Mouse (Mus musculus): ENCODE measurements around the gene Nlk.
"Not testable (repeated sequence)": the region's sequence is repeated elsewhere in the genome, so short reads cannot be mapped to it uniquely, and the experiment has no call there.

Gene Nlk

GRCm38 (mm10) chr11:78544449-78545111, 152.6 kb downstream of the Nlk start:
- DNase-seq, result no peak

GRCm38 (mm10) chr11:78540358-78540757, 156.8 kb downstream of the Nlk start:
- peak in 1 of 2 experiments; percentile 45 for DNase-seq

- no peak for DNase-seq
Measured at GRCm38 (mm10) chr11:78536690-78537084, 160.5 kb downstream of the Nlk start.

GRCm38 (mm10) chr11:78536080-78536689, 161.0 kb downstream of the Nlk start, which contains the start of the genes Tnfaip1 and Ift20:
Tnfaip1 (minus strand) TSS chr11:78536332.
Ift20 (plus strand) TSS chr11:78536361.
- DNase-seq, result peak; percentile 99 to 100

- peak; percentile 57 to 83 for DNase-seq
Measured at GRCm38 (mm10) chr11:78535376-78536079, 161.6 kb downstream of the Nlk start.

GRCm38 (mm10) chr11:78534516-78534915, 162.7 kb downstream of the Nlk start:
- DNase-seq, result no peak

GRCm38 (mm10) chr11:78531515-78531914, 165.7 kb downstream of the Nlk start:
- not testable (repeated sequence) for DNase-seq

GRCm38 (mm10) chr11:78531046-78531445, 166.1 kb downstream of the Nlk start:
- peak; percentile 79 to 81 for DNase-seq

GRCm38 (mm10) chr11:78530001-78530400, 167.2 kb downstream of the Nlk start:
- DNase-seq, result no peak

- DNase-seq, result peak in 1 of 2 experiments; percentile 56
Measured at GRCm38 (mm10) chr11:78528714-78529113, 168.5 kb downstream of the Nlk start.

GRCm38 (mm10) chr11:78524838-78525237, 172.3 kb downstream of the Nlk start:
- no peak for DNase-seq

- DNase-seq, result no peak
Measured at GRCm38 (mm10) chr11:78523241-78523955, 173.8 kb downstream of the Nlk start.

GRCm38 (mm10) chr11:78522481-78522997, 174.6 kb downstream of the Nlk start:
- peak; percentile 18 to 57 for DNase-seq

GRCm38 (mm10) chr11:78521880-78522279, 175.3 kb downstream of the Nlk start:
- DNase-seq, result peak in 1 of 2 experiments; percentile 20

- DNase-seq, result no peak
Measured at GRCm38 (mm10) chr11:78518931-78519330, 178.2 kb downstream of the Nlk start.

Measured in kidney, postnatal 36 days (tissue).